Mouse (Mus musculus) yolk sac, embryonic 10.5 days (tissue): ENCODE results near the gene Mpzl2.

ENCODE experiments used
- DNase-seq: peaks from one replicate; pipeline ENCODE4 v3.0.0-alpha.2; 2017; ENCODE audit warnings: low spot score

Mpzl2 gene

GRCm38 (mm10) chr9:45039499-45039898 is at the start of gene Mpzl2:
Gene Mpzl2 (plus strand): TSS chr9:45039799.
- no peak for DNase-seq

DNA sequence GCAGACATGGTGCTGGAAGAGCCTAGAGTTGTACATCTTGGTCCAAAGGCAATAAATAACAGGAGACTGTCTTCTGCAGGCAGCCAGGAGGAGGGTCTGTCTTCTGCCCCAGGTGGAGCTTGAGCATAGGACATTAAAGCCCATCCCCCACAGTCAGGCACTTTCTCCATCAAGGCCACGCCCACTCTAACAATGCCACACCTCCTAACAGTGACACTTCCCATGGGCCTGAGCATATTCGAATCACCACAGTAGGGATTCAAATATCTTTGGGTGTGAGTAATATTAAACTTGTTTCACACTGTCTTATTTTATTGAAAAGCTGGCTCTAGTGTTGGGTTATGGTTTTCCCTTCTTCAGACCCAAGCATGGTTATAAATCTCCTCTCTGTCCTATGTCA is 47.8 kb upstream of the Mpzl2 start:
- no peak for DNase-seq

- no peak for DNase-seq
These were observed 47.3 kb upstream of the Mpzl2 start for GRCm38 (mm10) chr9:44992271-44992670.

GRCm38 (mm10) chr9:44993268-44993667 is 46.3 kb upstream of the Mpzl2 start:
- no peak for DNase-seq

DNA sequence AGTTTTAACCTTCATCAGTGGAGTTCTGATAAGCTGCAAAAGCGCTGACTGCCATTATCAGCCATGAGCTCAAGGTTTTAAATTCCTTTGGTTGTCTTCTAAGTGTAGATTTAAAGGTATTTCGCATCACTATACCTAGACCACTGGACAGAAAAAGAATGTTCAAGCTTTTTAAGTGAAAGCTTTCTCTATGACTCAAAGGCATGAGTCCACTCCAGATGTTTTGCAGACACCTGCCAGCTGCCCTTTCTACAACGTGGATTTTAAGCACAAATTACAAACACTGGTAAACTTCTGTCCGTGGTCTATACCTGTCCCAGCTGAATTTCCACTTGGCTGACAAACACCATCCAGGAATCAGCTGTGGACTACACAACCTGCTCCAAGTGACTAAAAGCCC is 44.6 kb upstream of the Mpzl2 start:
- no peak for DNase-seq

DNA sequence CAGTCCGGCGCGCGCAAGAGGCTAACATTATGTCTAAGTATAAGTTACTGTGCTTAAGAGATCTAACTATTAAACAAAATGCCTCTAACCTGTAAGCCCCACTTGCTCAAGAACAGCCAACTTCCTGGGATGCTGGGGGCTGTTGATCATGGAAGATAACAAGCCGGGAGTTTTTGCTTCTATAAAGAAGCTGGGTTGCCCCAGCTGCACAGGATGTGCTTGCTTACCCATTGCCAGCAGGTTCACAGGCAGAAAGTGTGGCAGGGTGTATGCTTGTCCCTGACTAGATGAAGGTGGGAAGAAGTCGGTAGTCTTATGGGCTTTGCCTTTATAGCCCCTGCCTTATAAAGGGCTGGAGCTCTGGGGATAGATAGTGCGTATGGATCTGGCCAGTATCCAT is 43.0 kb upstream of the Mpzl2 start:
- no peak for DNase-seq

DNA sequence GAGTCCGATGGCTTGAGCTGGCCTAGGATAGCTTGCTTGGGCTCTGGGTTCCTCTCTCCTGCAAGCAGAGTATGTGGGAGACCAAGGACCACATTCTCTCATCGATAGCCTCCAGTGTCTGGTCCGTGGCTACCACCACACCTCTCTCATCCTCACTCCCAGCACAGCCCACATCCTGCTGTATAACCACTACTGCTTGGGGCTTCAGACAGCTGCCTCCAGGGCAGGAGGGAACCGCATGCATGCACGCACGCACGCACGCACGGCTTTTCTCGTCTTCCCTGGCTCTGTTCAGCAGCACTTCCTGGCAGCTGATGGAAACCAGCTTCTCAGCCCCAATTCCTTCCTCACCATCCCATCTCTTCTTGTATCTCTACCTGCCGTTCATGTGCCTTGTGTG is 41.5 kb upstream of the Mpzl2 start:
- DNase-seq = no peak

- peak; percentile 5 for DNase-seq
These were observed 40.4 kb upstream of the Mpzl2 start for GRCm38 (mm10) chr9:44999171-44999570.

DNA sequence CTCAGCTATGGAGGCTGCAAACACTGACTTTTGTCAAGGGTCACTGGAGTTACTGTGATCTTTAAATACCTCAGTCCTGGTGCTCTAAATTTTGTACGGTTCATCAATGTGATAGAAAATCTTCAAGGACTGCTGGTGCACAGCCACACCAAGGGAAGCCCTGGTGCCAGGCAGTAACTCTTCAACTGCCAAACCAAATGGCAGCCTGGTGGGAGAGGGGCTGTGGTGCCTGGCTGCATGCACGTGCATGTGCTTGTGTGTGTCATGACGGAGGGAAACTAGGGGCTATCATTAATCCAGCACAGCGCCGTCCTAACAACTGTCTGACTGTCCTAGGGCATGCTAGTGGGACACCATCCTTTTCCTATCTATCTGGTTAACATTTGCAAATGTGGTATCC is 39.8 kb upstream of the Mpzl2 start:
- no peak for DNase-seq

- DNase-seq = no peak
These were observed 39.4 kb upstream of the Mpzl2 start for GRCm38 (mm10) chr9:45000249-45000648.

GRCm38 (mm10) chr9:45007404-45007803 is 32.2 kb upstream of the Mpzl2 start:
- DNase-seq = no peak

- no peak for DNase-seq
These were observed 31.3 kb upstream of the Mpzl2 start for GRCm38 (mm10) chr9:45008342-45008741.

DNA sequence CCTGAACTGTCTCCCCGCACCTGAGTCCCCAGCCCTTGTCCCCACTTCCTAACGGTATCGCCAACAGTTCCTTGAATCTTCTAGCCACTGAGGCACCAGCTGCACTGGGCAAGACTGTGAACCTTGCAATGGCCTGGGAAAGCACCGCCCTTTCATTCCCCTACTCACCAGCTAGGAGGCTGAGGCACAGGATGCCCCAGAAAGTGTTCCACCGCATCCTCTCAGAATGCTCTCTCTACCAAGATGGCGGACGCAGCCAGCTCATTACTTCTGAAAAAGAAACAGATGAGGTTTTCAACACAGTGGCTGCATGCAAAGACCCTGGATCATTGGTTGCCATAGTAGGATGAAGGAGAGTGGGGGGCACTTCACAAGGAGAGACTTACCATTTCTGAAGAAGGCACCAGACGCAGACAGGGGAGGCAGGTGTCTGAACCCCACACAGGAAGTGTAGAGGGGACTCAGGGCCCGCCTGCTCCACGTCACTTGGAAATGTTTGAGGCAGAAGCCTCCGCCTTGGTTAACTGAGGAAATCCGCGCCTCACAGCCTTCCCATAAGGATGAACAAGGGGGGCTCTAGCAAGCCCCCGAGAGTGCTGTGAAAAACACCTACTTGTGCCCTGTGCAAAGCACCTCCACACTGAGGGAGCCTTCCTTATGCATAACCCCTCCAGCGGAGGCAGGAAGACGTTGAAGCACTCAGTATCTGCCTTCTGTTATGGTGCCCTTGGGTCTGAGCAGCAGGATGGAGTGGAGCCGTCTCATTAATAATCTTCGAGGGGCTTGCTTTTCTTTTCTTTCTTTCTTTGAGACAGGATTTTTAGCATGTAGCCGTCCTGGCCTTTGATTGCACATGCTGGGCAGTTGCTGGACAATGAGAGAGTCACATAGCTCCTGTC is 30.2 kb upstream of the Mpzl2 start, which contains the start of gene Cd3e:
Cd3e (minus strand) TSS at position 448 of the 899 bp plus-strand sequence.
- no peak for DNase-seq

DNA sequence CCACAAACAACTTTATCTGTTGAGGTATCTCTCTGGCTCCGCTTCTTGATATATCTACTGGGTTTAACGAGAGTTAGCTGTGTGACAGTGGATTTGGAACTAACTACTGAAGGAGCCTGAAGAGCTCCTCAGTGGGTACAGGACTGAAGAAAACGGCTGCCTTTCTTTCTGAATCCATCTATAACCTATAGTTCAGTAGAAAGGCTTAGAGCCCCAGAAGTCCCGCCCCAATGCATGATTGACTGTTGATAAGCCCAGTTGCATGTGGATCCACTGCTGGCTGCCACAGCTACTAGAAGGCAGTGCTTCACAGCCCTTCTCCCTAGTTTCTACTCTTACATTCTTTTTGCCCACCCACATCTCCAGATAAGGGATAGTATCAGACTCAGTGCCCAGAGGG is 29.1 kb upstream of the Mpzl2 start:
- no peak for DNase-seq

DNA sequence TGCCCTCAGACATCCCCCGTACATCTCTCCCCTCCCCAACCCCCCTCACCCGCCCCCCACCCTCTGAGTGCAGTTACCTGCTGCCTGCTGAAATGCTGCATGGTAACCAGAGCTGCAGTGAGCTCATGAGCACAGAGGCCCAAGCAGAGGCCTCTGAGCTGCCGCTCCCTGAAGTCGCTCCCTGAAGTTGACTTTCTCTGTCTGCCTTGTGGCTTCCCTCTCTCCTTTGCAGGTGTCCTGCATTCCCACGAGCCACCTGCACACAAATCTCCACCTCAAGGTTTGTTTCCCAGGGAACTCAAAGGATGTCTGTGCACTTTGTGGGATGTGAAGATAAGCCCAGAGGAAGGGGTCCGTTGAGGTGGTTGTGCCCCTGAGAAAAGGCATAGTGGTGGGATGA is 28.3 kb upstream of the Mpzl2 start:
- no peak for DNase-seq

DNA sequence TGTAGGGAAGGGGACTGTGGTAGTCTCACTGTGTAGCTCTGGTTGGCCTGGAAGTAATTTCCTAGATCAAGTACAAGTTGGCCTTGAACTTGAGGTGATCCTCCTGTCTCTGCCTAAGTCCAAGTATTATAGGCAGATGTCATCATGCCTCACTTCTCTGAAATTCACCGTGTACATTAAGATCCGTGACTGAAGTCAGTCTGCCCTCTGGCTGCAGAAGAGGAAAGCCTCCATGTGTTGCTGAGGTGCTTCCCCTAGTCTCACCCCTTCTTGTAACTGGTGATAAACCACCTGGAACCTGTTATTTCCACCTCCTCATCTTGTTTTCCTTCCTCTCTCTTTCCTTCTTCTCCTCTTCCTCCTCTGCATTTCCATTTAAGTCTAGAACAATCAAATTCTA is 24.7 kb upstream of the Mpzl2 start:
- DNase-seq = no peak

DNA sequence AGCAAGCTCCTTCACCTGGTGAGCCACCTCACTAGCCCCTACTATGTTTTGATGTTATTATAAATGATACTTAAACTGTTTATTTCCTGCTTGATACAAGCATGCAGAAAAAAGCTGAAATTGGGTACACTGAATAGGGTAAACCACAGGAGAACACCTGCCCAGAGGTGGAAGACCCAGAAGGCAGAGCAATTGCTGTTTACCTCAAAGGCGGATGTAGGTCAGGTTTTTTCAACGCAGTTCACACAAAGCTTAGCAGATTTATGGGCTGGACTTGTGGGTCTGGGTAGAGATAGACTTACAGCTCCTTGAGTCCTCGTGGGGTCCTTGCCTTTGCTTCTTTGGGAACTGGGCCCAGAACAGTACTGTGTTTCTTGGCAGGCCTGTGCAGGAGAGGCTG is 23.8 kb upstream of the Mpzl2 start:
- no peak for DNase-seq

DNA sequence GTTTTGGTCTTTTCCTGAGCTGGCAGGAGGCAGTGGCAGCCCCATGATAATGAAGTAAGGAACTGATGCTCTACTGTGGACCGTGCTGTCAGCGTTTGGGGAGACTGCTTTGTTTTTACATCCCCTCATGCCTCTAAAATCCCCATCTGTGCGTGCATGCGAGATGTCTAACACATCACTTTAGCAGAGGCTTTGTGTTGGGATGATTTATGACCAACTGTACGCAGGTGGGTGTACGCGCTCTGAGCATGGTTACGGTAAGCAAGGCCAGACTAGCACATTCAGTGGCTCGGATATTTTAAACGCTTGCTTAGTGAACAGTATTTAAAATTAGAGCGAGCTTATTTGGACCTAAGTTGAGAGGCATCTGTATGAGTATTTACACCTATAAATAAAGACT is 21.6 kb upstream of the Mpzl2 start:
- no peak for DNase-seq

DNA sequence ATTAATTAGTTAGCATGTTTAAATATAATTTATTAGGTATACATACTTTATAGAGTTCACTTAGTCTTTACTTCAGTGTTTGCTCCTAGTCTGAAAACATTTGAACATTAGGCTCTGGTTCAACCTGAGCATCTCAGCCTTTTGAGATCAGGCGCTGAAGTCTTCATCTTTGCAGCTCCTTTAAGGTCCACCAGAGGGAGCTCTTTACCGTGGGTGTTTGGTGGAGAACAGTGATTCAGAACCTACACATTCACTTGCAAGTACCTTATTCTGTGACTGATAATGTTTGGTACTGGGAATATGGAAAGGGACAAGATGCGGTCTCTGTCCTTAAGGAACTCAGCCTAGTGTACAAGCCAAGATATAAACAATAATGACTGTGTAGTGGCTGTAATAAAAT is 16.8 kb upstream of the Mpzl2 start:
- peak; percentile 45 for DNase-seq

GRCm38 (mm10) chr9:45023638-45024037 is 16.0 kb upstream of the Mpzl2 start:
- DNase-seq = no peak

- DNase-seq = no peak
These were observed 15.4 kb upstream of the Mpzl2 start for GRCm38 (mm10) chr9:45024187-45024586.

- no peak for DNase-seq
These were observed 12.2 kb upstream of the Mpzl2 start for GRCm38 (mm10) chr9:45027376-45027775.

DNA sequence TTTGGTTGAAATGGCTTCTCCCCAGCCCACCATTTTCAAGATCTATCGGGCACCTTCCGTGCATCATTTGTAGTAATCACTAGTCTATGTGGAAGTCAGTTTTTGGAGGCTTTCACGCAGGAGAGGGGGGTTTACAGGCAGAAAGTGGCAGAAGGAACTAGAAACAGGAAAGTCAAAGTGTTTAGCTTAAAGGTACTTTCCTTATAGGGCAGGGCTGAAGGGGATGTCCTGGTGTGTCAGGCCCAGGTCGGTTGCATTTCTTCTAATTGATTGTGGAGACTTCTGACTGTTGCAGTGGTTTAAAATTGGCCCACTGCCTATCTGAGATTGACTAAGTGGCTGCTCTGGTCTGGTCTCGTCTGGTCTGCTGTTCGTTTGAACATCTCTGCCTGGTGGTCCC is 9.3 kb upstream of the Mpzl2 start:
- DNase-seq = no peak

DNA sequence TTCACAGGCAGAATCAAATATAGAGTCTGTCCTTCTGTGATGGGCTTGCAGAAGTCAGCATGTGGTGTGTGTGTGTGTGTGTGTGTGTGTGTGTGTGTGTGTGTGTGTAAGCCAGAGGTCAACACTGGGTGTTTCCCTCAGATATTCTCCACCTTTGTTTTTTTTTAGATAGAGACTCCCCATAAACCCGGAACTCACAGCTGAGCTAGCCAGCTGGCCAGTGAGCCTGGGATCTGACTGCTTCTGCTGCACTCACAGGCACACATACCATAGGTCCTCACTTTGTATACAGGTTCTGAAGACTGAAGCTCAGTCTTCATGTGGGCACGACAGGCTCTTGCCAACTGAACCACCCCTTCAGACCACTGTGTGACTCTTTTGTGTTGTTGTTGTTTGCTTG is 7.3 kb upstream of the Mpzl2 start:
- no peak for DNase-seq
